Mouse (Mus musculus) lung, postnatal 0 days (tissue): ENCODE data around the gene Scgb1c1. TPM values are rescaled to one million over a fixed set of nuclear protein-coding genes. Genes with fewer than 3 reads are reported as not detected.

ENCODE experiments used
- ATAC-seq: fragments of 200-750 bp; cut with Nextera tagmentation; 2 replicates; pipeline ENCODE4 v1.8.0; 2017; ENCODE audit warnings: moderate library complexity
- DNase-seq: peaks from one replicate; pipeline ENCODE4 v3.0.0-alpha.2; 2016; ENCODE audit warnings: low spot score
- H3K27ac ChIP-seq: fragments of 300-500 bp; sonication (generic); 2 replicates; pipeline ENCODE4 v1.5.1; 2014; ENCODE audit warnings: antibody characterized with exemption, mild to moderate bottlenecking, low read length, mixed read lengths
- H3K27me3 ChIP-seq: fragments of 300-500 bp; sonication (generic); replicated peaks from 2 replicates; pipeline ENCODE4 v1.6.1; 2014; ENCODE audit warnings: low read length, mixed read lengths; ENCODE audit not compliant: insufficient read depth
- H3K36me3 ChIP-seq: fragments of 300-500 bp; sonication (generic); 2 replicates; pipeline ENCODE4 v1.6.1; 2014; ENCODE audit warnings: low read length, mixed read lengths; ENCODE audit not compliant: insufficient read depth
- H3K4me1 ChIP-seq: fragments of 300-500 bp; sonication (generic); 2 replicates; pipeline ENCODE4 v1.6.1; 2014; ENCODE audit warnings: antibody characterized with exemption, low read depth, low read length, mixed read lengths; ENCODE audit not compliant: insufficient read depth
- H3K4me2 ChIP-seq: fragments of 300-500 bp; sonication (generic); replicated peaks from 2 replicates; pipeline ENCODE4 v1.6.1; 2014; ENCODE audit warnings: low read depth, mild to moderate bottlenecking, low read length, moderate library complexity, mixed read lengths
- H3K4me3 ChIP-seq: fragments of 300-500 bp; sonication (generic); 2 replicates; pipeline ENCODE4 v1.5.1; 2014; ENCODE audit warnings: low read depth, low read length
- H3K9ac ChIP-seq: fragments of 300-500 bp; sonication (generic); replicated peaks from 2 replicates; pipeline ENCODE4 v1.6.1; 2014; ENCODE audit warnings: low read depth, mild to moderate bottlenecking
- H3K9me3 ChIP-seq: fragments of 300-500 bp; sonication (generic); 2 replicates; pipeline ENCODE4 v1.6.1; 2016; ENCODE audit warnings: low read length, mixed read lengths
- CTCF ChIP-seq: IDR thresholded peaks from 2 replicates; pipeline ENCODE4 v1.5.1; 2016; ENCODE audit warnings: antibody characterized with exemption, mild to moderate bottlenecking
- EP300 ChIP-seq: IDR thresholded peaks from 2 replicates; pipeline ENCODE4 v1.6.1; 2016; ENCODE audit warnings: antibody characterized with exemption, mild to moderate bottlenecking, control low read depth
- WGBS: fragments of 180-500 bp; shearing (Covaris S2); extraction: QIAGEN DNeasy Blood & Tissue Kit; methylation state at CpG from one replicate; pipeline ENCODE4 v1.1.7; 2014; 5-methylcytosine and 5-hydroxymethylcytosine counted together
- polyA plus RNA-seq: library from polyadenylated mRNA; unstranded; fragments of >200 nt; fragmentation: Nextera tagmentation; extraction: Ambion mirVana; gene quantifications from 2 replicates; pipeline ENCODE4 v1.2.1, GENCODE M21; 2015

The Scgb1c1 gene
- polyA plus RNA-seq, 1 experiment from 2014 or later, result 27.0 TPM

DNA sequence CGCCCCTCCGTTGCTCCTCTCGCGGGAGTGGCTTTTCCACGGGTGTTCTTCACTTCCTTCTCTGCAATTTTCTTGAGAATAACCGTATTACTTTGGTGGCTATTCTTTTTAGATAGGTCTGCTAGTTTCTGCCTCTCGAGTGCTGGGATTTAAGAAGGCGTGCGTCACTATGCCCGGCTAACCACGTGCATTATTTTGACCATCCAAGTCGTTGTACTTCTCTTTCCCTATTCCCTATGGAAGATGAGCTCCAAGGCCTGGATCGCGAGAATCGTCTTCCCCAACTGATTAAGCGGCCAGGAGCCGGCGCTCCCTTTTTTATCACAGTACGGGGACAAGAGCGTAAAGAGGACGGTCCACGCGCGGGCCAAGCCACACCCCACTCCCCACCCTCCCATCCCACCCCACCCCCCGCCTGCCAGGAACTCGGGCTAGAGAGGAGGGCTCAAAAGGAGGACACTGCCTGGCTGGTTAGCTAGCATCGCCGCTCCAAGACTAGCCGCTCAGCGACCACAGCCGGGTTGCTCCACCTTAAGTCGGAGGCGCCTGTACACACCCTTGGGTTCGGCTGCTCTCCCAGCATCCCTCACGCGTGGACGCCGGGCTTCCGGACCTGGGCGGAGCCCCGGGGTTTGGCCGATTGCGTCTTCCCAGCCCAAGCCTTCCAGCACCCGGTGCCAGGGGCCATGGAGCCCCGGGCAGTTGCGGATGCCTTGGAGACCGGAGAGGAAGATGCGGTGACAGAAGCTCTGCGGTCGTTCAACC lies 11.6 kb downstream of the Scgb1c1 start, which contains the start of gene Ric8a:
Ric8a (plus strand) TSS at position 173 of the 765 bp plus-strand sequence.
- peak; percentile 59 for TF ChIP-seq EP300
- no peak for TF ChIP-seq CTCF

DNA sequence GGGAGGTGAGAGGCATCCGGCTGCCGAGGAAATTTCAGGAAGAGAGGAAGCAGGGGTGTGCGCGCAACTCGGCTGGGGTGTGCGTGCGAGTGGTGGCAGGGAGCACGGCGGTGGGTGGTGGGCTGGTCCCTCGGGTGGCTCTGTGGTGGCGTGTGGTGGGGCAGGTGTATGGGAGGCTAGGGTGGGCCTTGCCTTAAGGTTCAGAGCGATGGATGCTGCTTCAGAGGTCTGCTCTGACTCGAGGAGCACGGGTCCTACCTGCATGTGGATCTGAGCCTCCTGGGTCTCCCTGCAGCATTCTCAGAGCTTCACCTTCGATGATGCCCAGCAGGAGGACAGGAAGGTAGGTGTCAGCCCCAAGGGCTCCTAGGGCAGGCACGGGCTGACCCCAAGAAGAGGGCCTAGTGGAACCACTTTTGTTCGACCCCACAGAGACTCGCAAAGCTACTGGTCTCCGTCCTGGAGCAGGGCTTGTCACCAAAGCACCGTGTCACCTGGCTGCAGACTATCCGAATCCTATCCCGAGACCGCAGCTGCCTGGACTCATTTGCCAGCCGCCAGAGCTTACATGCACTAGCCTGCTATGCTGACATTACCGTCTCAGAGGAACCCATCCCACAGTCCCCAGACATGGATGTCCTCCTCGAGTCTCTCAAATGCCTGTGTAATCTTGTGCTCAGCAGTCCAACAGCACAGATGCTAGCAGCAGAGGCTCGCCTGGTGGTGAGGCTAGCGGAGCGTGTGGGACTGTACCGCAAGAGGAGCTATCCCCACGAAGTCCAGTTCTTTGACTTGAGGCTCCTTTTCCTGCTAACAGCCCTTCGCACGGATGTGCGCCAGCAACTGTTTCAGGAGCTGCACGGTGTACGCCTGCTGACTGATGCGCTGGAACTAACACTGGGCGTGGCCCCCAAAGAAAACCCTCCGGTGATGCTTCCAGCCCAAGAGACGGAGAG lies 12.5 kb downstream of the Scgb1c1 start, which contains the start of gene Bet1l:
Bet1l (minus strand) TSS at position 28 of the 956 bp plus-strand sequence.
- WGBS, result 27% methylated on average over 40 of the region's 40 CpGs

More for the DNA sequence above, 11.6 kb downstream of the Scgb1c1 start, which contains the start of gene Ric8a:
- no peaks in the 10 kb centered on the region for H3K27me3 ChIP-seq
- H3K36me3 ChIP-seq, result peaks cover 28% of the 10 kb centered on the region
- H3K4me3 ChIP-seq, result peak within 1 kb of the TSS; percentile 76
- H3K9ac ChIP-seq, result peak within 1 kb of the TSS; percentile 91
- WGBS, result under 1% methylated on average over 48 of the region's 50 CpGs
- no peaks in the 10 kb centered on the region for H3K9me3 ChIP-seq
- peak; percentile 89 for ATAC-seq
- H3K27ac ChIP-seq, result peak within 1 kb of the TSS; percentile 98
- peak within 1 kb of the TSS; percentile 91 for H3K4me2 ChIP-seq
- H3K4me1 ChIP-seq, result peaks cover 21% of the 10 kb centered on the region
- peak; percentile 95 for DNase-seq

DNA sequence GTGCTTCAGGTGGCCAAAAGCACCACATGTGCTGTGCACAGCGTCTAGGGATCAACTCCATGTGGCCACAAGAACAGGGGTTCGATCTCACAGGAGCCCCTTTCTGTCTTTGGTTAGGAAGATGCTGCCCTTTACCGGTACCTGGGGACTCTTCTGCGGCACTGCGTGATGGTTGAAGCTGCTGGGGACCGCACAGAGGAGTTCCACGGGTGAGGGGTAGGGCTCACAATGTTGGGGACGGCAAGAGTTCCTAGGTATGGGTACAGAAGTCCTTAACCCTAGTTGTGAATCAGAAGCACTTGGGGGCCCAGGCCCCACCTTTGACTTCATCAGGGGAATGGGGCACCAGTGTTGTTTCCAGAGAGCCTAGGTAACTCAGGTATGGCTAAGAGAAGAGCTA lies 13.4 kb downstream of the Scgb1c1 start:
- H3K9me3 ChIP-seq, result no peaks in the 10 kb centered on the region
- peak overlapping the region; percentile 91 for H3K4me2 ChIP-seq
- ATAC-seq (no peak), DNase-seq (no peak)
- H3K27ac ChIP-seq, result no peak overlapping the region
- H3K36me3 ChIP-seq, result peaks cover 30% of the 10 kb centered on the region
- WGBS, result 93% methylated on average over 8 of the region's 8 CpGs
- no peaks in the 10 kb centered on the region for H3K27me3 ChIP-seq
- H3K4me3 ChIP-seq, result peak overlapping the region; percentile 76; the same call in 1 of the 2 replicates
- peak overlapping the region; percentile 91 for H3K9ac ChIP-seq
- TF ChIP-seq EP300 (no peak), CTCF (no peak)
- peaks cover 21% of the 10 kb centered on the region for H3K4me1 ChIP-seq

More for the DNA sequence above, 12.5 kb downstream of the Scgb1c1 start, which contains the start of gene Bet1l:
- H3K36me3 ChIP-seq, result peaks cover 28% of the 10 kb centered on the region
- peak within 1 kb of the TSS; percentile 98 for H3K27ac ChIP-seq
- no peaks in the 10 kb centered on the region for H3K9me3 ChIP-seq
- H3K4me1 ChIP-seq, result peaks cover 21% of the 10 kb centered on the region
- TF ChIP-seq EP300, result no peak; the same call in 1 of the 2 replicates
- TF ChIP-seq CTCF, result no peak
- H3K9ac ChIP-seq, result peak within 1 kb of the TSS; percentile 91
- H3K27me3 ChIP-seq, result no peaks in the 10 kb centered on the region
- H3K4me3 ChIP-seq, result peak within 1 kb of the TSS; percentile 76
- no peak for DNase-seq
- peak within 1 kb of the TSS; percentile 91 for H3K4me2 ChIP-seq
- peak; percentile 3 for ATAC-seq

DNA sequence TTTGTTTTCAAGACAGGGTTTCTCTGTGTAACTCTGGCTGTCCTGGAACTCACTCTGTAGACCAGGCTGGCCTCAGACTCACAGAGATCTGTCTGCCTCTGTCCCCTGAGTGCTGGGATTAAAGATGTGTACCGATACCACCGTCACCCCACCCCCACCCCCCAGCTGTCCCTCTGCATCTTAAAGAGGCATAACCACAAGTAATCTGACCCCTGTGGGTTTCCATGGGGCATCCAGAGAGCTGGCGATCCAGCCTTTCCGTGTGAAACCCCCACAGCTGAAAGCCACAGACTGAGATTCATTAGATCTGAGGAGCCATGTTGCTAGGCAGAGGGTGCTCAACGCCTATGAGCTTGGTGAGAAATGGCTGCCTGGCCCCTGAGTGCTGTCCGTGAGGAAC lies 14.7 kb downstream of the Scgb1c1 start:
- Histone ChIP-seq H3K4me2 (no peak overlapping the region), H3K27ac (no peak overlapping the region), H3K4me1 (peaks cover 18% of the 10 kb centered on the region), H3K9me3 (no peaks in the 10 kb centered on the region), H3K9ac (no peak overlapping the region), H3K27me3 (no peaks in the 10 kb centered on the region), H3K36me3 (peaks cover 30% of the 10 kb centered on the region), H3K4me3 (no peak overlapping the region)
- ATAC-seq, result no peak
- no peak for DNase-seq
- TF ChIP-seq EP300, result no peak
- no peak for TF ChIP-seq CTCF
- 79% methylated on average over 6 of the region's 6 CpGs for WGBS

DNA sequence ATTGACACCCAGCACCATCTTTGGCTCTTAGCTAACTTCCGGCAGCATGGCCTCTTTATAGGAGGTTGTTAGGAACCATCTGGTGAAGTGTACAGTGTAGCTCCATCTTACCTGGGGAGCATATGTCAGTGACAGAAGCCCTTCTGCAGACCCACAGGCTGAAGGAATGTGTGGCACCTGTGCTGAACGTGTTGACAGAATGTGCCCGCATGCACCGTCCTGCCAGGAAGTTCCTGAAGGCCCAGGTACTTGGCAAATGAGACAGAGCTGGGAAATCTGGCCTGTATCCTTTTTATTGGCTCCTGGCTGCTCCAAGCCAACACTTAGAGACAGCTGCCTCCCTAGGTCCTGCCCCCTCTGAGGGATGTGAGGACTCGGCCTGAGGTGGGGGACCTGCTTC lies 15.4 kb downstream of the Scgb1c1 start:
- TF ChIP-seq EP300, result no peak
- TF ChIP-seq CTCF, result no peak
- no peak overlapping the region for H3K4me2 ChIP-seq
- H3K9me3 ChIP-seq, result no peaks in the 10 kb centered on the region
- WGBS, result 85% methylated on average over 5 of the region's 5 CpGs
- peaks cover 30% of the 10 kb centered on the region for H3K36me3 ChIP-seq
- no peak for ATAC-seq
- H3K9ac ChIP-seq, result no peak overlapping the region
- H3K4me3 ChIP-seq, result no peak overlapping the region
- peaks cover 12% of the 10 kb centered on the region for H3K4me1 ChIP-seq
- H3K27me3 ChIP-seq, result no peaks in the 10 kb centered on the region
- no peak overlapping the region for H3K27ac ChIP-seq
- no peak for DNase-seq

DNA sequence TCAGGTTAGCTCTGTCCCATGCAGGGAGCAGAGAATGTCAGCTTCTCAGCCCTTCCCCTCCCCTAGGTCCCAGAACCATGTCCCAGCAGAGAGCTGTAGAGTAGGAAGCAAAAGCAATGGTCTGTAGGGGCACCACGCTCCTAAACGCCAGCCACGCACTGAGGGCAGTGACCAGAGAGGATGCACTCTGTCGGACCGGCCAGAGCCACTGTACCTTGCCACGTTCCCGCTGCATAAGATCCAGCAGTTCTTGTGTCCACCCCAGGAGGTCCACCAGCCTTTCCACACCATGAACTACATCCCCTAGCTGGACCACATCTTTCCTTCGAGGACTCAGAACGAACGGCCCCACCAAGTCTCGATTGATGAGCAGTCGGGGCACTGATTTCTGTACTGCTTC lies 19.4 kb downstream of the Scgb1c1 start:
- no peak overlapping the region for H3K4me3 ChIP-seq
- WGBS, result 85% methylated on average over 12 of the region's 12 CpGs
- no peaks in the 10 kb centered on the region for H3K9me3 ChIP-seq
- no peaks in the 10 kb centered on the region for H3K4me1 ChIP-seq
- H3K27ac ChIP-seq, result no peak overlapping the region
- DNase-seq, result no peak
- no peak for ATAC-seq
- TF ChIP-seq CTCF, result no peak
- TF ChIP-seq EP300, result no peak
- no peak overlapping the region for H3K9ac ChIP-seq
- H3K36me3 ChIP-seq, result peaks cover 30% of the 10 kb centered on the region
- H3K27me3 ChIP-seq, result no peaks in the 10 kb centered on the region
- no peak overlapping the region for H3K4me2 ChIP-seq
